8 mouse cellular contexts compared by ENCODE assay signal in genomic region chr3:87620218-87620891, GRCm38 (mm10). TPM values are rescaled to one million over a fixed set of nuclear protein-coding genes. Genes with fewer than 3 reads are reported as not detected.
DNase-seq lines count a peak whose midpoint lies in the region; ATAC-seq lines count a peak whose summit lies in the region.

No protein-coding gene starts in this region.

- WGBS in heart, embryonic 14.5 days: 50% methylated on average over 7 of the region's 7 CpGs
- WGBS in hindbrain, embryonic 16.5 days: 53% methylated on average over 7 of the region's 7 CpGs
- WGBS in midbrain, embryonic 15.5 days: 49% methylated on average over 7 of the region's 7 CpGs

- no peak for DNase-seq in heart, postnatal 4 days
- DNase-seq in urinary bladder, postnatal 14 days (ENCODE audit: low spot score): no peak
- no peak for DNase-seq in urinary bladder, postnatal 36 days (ENCODE audit: low spot score in 2 of 2)
- DNase-seq in layer of hippocampus, adult 18-20 months (ENCODE audit: low spot score in 2 of 2): no peak

- H3K4me1 ChIP-seq in heart, embryonic 14.5 days (ENCODE audit: control insufficient read depth in 2 of 2, insufficient read depth in 2 of 2, low read length in 2 of 2): peaks cover 16 to 36% of the 10 kb centered on the region in 2 experiments
- peaks cover 21% of the 10 kb centered on the region for H3K4me1 ChIP-seq in brown adipose tissue, adult 24 weeks (ENCODE audit: control insufficient read depth, insufficient read depth, insufficient read length, low read length)
- H3K4me1 ChIP-seq in hindbrain, embryonic 16.5 days (ENCODE audit: control insufficient read depth, insufficient read depth, low read depth, low read length): peaks cover 28% of the 10 kb centered on the region
- peaks cover 62% of the 10 kb centered on the region for H3K4me1 ChIP-seq in midbrain, embryonic 15.5 days

- no peak for ATAC-seq in heart, embryonic 14.5 days (ENCODE audit: insufficient number of reproducible peaks, insufficient read depth, low FRiP score, low read depth)
- no peak for ATAC-seq in hindbrain, embryonic 16.5 days
- no peak for ATAC-seq in midbrain, embryonic 15.5 days (replicated peaks)

- peak overlapping the region; percentile 94 for H3K9ac ChIP-seq in heart, embryonic 14.5 days (ENCODE audit: low read length)
- peak overlapping the region; percentile 39 for H3K9ac ChIP-seq in hindbrain, embryonic 16.5 days (ENCODE audit: low read depth, low read length)
- peak overlapping the region; percentile 36 for H3K9ac ChIP-seq in midbrain, embryonic 15.5 days

- no peaks in the 10 kb centered on the region for H3K36me3 ChIP-seq in heart, embryonic 14.5 days (ENCODE audit: control insufficient read depth, insufficient read depth, low read length)
- H3K36me3 ChIP-seq in hindbrain, embryonic 16.5 days (ENCODE audit: control insufficient read depth, insufficient read depth, low read length): no peaks in the 10 kb centered on the region
- H3K36me3 ChIP-seq in midbrain, embryonic 15.5 days (replicated peaks): no peaks in the 10 kb centered on the region

- no peaks in the 10 kb centered on the region for H3K9me3 ChIP-seq in heart, embryonic 14.5 days (ENCODE audit: control insufficient read depth, low read length)
- no peaks in the 10 kb centered on the region for H3K9me3 ChIP-seq in hindbrain, embryonic 16.5 days (ENCODE audit: control insufficient read depth, low read length)
- no peaks in the 10 kb centered on the region for H3K9me3 ChIP-seq in midbrain, embryonic 15.5 days

- no peak overlapping the region for H3K27ac ChIP-seq in heart, embryonic 14.5 days (replicated peaks in 1 of 2; ENCODE audit: control insufficient read depth in 1 of 2, insufficient read depth in 1 of 2, low read depth in 2 of 2, low read length in 2 of 2)
- H3K27ac ChIP-seq in brown adipose tissue, adult 24 weeks (replicated peaks; ENCODE audit: low read depth, low read length): no peak overlapping the region
- no peak overlapping the region for H3K27ac ChIP-seq in hindbrain, embryonic 16.5 days (ENCODE audit: low read depth, low read length)
- no peak overlapping the region for H3K27ac ChIP-seq in midbrain, embryonic 15.5 days

- peak overlapping the region; percentile 74 for H3K4me2 ChIP-seq in heart, embryonic 14.5 days (ENCODE audit: low read length)
- H3K4me2 ChIP-seq in hindbrain, embryonic 16.5 days (ENCODE audit: low read length): peak overlapping the region; percentile 90
- peak overlapping the region; percentile 98 for H3K4me2 ChIP-seq in midbrain, embryonic 15.5 days

- H3K27me3 ChIP-seq in heart, embryonic 14.5 days (ENCODE audit: control insufficient read depth, insufficient read depth, low read length): no peaks in the 10 kb centered on the region
- H3K27me3 ChIP-seq in hindbrain, embryonic 16.5 days (replicated peaks; ENCODE audit: control insufficient read depth, insufficient read depth, low read length): no peaks in the 10 kb centered on the region
- no peaks in the 10 kb centered on the region for H3K27me3 ChIP-seq in midbrain, embryonic 15.5 days (replicated peaks)

- H3K4me3 ChIP-seq in heart, embryonic 14.5 days (ENCODE audit: control insufficient read depth in 1 of 2, insufficient read depth in 1 of 2, low read depth in 1 of 2, low read length in 2 of 2): peak overlapping the region; percentile 1 to 84; a peak in 2 of 4 replicates
- H3K4me3 ChIP-seq in brown adipose tissue, adult 24 weeks (ENCODE audit: insufficient read depth, low read depth, low read length): peak overlapping the region; percentile 26; the same call in 1 of the 2 replicates
- H3K4me3 ChIP-seq in hindbrain, embryonic 16.5 days (ENCODE audit: low read length): peak overlapping the region; percentile 78
- peak overlapping the region; percentile 75 for H3K4me3 ChIP-seq in midbrain, embryonic 15.5 days

RNA-seq across cellular contexts. Expression of gene Arhgef11, which starts 3.0 kb away (rescaled TPM):
- polyA plus RNA-seq in heart, embryonic 14.5 days (2014; fragmentation: Nextera tagmentation; extraction: Ambion mirVana): 7.9 and 9.7 TPM in 2 replicates
- total RNA-seq in heart, postnatal 4 days (2021): 10 to 100 TPM; 22.6 to 22.8 TPM
- polyA plus RNA-seq in brown adipose tissue, adult 24 weeks (2012; ENCODE audit: insufficient read depth, insufficient read length, missing spikeins): 18.3 and 18.7 TPM in 2 replicates
- polyA plus RNA-seq in hindbrain, embryonic 16.5 days (2015; fragmentation: Nextera tagmentation; extraction: Ambion mirVana): 20.9 and 23.3 TPM in 2 replicates
- polyA plus RNA-seq in midbrain, embryonic 15.5 days (2015; fragmentation: Nextera tagmentation; extraction: Ambion mirVana): 27.9 and 28.7 TPM in 2 replicates
- 10 to 100 TPM; 59.9 to 60.5 TPM for total RNA-seq in layer of hippocampus, adult 18-20 months (2021)

Comparison
In these comparisons a context has a peak if more than half of its experiments do, and no peak if none do; other contexts are left out.
1. H3K4me3 ChIP-seq: peak in every context shown above with its lines; median percentile 78 in hindbrain, embryonic 16.5 days; 75 in midbrain, embryonic 15.5 days; 42 in heart, embryonic 14.5 days; 26 in brown adipose tissue, adult 24 weeks.
2. H3K9ac ChIP-seq: peak in every context shown above with its lines; median percentile 94 in heart, embryonic 14.5 days; 39 in hindbrain, embryonic 16.5 days; 36 in midbrain, embryonic 15.5 days.